Mouse (Mus musculus) stomach, postnatal 0 days (tissue): ENCODE results near the gene Tex9. TPM values are rescaled to one million over a fixed set of nuclear protein-coding genes. Genes with fewer than 3 reads are reported as not detected.
A peak's percentile ranks its signal among the peaks of the same experiment; 100 is the strongest.

Experiments
- ATAC-seq: fragments of 200-750 bp; cut with Nextera tagmentation; 2 replicates; pipeline ENCODE4 v1.8.0; 2017; ENCODE audit not compliant: low FRiP score, low TSS enrichment
- DNase-seq: peaks from one replicate; pipeline ENCODE4 v3.0.0-alpha.2; 2016; ENCODE audit warnings: low spot score
- H3K27ac ChIP-seq: fragments of 300-500 bp; sonication (generic); replicated peaks from 2 replicates; pipeline ENCODE4 v1.5.1; 2014; ENCODE audit warnings: mild to moderate bottlenecking, control low read depth
- H3K27me3 ChIP-seq: fragments of 300-500 bp; sonication (generic); 2 replicates; pipeline ENCODE4 v1.6.1; 2014; ENCODE audit warnings: low read length; ENCODE audit not compliant: control insufficient read depth, insufficient read depth
- H3K36me3 ChIP-seq: fragments of 300-500 bp; sonication (generic); 2 replicates; pipeline ENCODE4 v1.6.1; 2014; ENCODE audit warnings: low read length, mixed read lengths; ENCODE audit not compliant: control insufficient read depth, insufficient read depth
- H3K4me1 ChIP-seq: fragments of 300-500 bp; sonication (generic); replicated peaks from 2 replicates; pipeline ENCODE4 v1.6.1; 2014; ENCODE audit warnings: antibody characterized with exemption; ENCODE audit not compliant: control insufficient read depth, insufficient read depth
- H3K4me2 ChIP-seq: fragments of 300-500 bp; sonication (generic); replicated peaks from 2 replicates; pipeline ENCODE4 v1.6.1; 2014; ENCODE audit warnings: low read depth, mild to moderate bottlenecking, control low read depth, moderate library complexity
- H3K4me3 ChIP-seq: fragments of 300-500 bp; sonication (generic); 2 replicates; pipeline ENCODE4 v1.5.1; 2014; ENCODE audit warnings: low read depth, low read length, control low read depth
- H3K9ac ChIP-seq: fragments of 300-500 bp; sonication (generic); 2 replicates; pipeline ENCODE4 v1.6.1; 2014; ENCODE audit warnings: mild to moderate bottlenecking, low read length, control low read depth, mixed read lengths
- H3K9me3 ChIP-seq: fragments of 300-500 bp; sonication (generic); 2 replicates; pipeline ENCODE4 v1.6.1; 2016; ENCODE audit warnings: low read length; ENCODE audit not compliant: control insufficient read depth
- CTCF ChIP-seq: IDR thresholded peaks from 2 replicates; pipeline ENCODE4 v1.5.1; 2016; ENCODE audit warnings: antibody characterized with exemption, low read depth, mild to moderate bottlenecking, moderate library complexity
- EP300 ChIP-seq: optimal IDR thresholded peaks from 2 replicates; pipeline ENCODE3; 2016; ENCODE audit warnings: antibody characterized with exemption
- WGBS: fragments of 180-500 bp; shearing (Covaris S2); extraction: QIAGEN DNeasy Blood & Tissue Kit; methylation state at CpG from one replicate; pipeline ENCODE4 v1.1.7; 2014; 5-methylcytosine and 5-hydroxymethylcytosine counted together
- polyA plus RNA-seq: library from polyadenylated mRNA; unstranded; fragments of >200 nt; fragmentation: Nextera tagmentation; extraction: Ambion mirVana; gene quantifications from 2 replicates; pipeline ENCODE4 v1.2.1, GENCODE M21; 2015

Tex9 gene
- polyA plus RNA-seq, 1 experiment from 2014 or later, result 10.8 TPM

- TF ChIP-seq CTCF, result peak; percentile 67
- no peak for TF ChIP-seq EP300
- no peak overlapping the region for H3K4me2 ChIP-seq
- DNase-seq, result no peak
- no peak overlapping the region for H3K9ac ChIP-seq
- H3K36me3 ChIP-seq, result no peaks in the 10 kb centered on the region
- no peak overlapping the region for H3K4me3 ChIP-seq
- no peak overlapping the region for H3K27ac ChIP-seq
- WGBS, result 84% methylated on average over 2 of the region's 2 CpGs
- no peaks in the 10 kb centered on the region for H3K4me1 ChIP-seq
- ATAC-seq, result no peak
- H3K27me3 ChIP-seq, result no peaks in the 10 kb centered on the region
- H3K9me3 ChIP-seq, result no peaks in the 10 kb centered on the region
Measured at GRCm38 (mm10) chr9:72411746-72412145, 80.3 kb downstream of the Tex9 start.

GRCm38 (mm10) chr9:72409381-72410225 lies 82.4 kb downstream of the Tex9 start:
- H3K27me3 ChIP-seq, result no peaks in the 10 kb centered on the region
- no peak overlapping the region for H3K9ac ChIP-seq
- ATAC-seq, result peak; percentile 47; the same call in 1 of the 2 replicates
- WGBS, result 30% methylated on average over 15 of the region's 15 CpGs
- H3K4me2 ChIP-seq, result no peak overlapping the region
- no peaks in the 10 kb centered on the region for H3K4me1 ChIP-seq
- no peaks in the 10 kb centered on the region for H3K36me3 ChIP-seq
- H3K4me3 ChIP-seq, result no peak overlapping the region
- no peaks in the 10 kb centered on the region for H3K9me3 ChIP-seq
- DNase-seq, result no peak
- H3K27ac ChIP-seq, result no peak overlapping the region
- no peak for TF ChIP-seq CTCF
- no peak for TF ChIP-seq EP300

GRCm38 (mm10) chr9:72408131-72408586 lies 83.9 kb downstream of the Tex9 start:
- H3K9ac ChIP-seq, result peak overlapping the region; percentile 5; the same call in 1 of the 2 replicates
- 9% methylated on average over 12 of the region's 12 CpGs for WGBS

GRCm38 (mm10) chr9:72405882-72406638 lies 86.0 kb downstream of the Tex9 start:
- Histone ChIP-seq H3K4me1 (no peaks in the 10 kb centered on the region), H3K27me3 (no peaks in the 10 kb centered on the region), H3K9me3 (no peaks in the 10 kb centered on the region), H3K4me3 (no peak overlapping the region), H3K27ac (no peak overlapping the region), H3K9ac (no peak overlapping the region), H3K36me3 (no peaks in the 10 kb centered on the region), H3K4me2 (no peak overlapping the region)
- TF ChIP-seq EP300 (no peak), CTCF (no peak)
- no peak for DNase-seq
- 82% methylated on average over 9 of the region's 9 CpGs for WGBS
- no peak for ATAC-seq

More at GRCm38 (mm10) chr9:72408131-72408586, 83.9 kb downstream of the Tex9 start:
- Histone ChIP-seq H3K27me3 (no peaks in the 10 kb centered on the region), H3K4me1 (no peaks in the 10 kb centered on the region), H3K4me3 (peak overlapping the region; percentile 31), H3K4me2 (peak overlapping the region; percentile 52), H3K36me3 (no peaks in the 10 kb centered on the region), H3K27ac (no peak overlapping the region), H3K9me3 (no peaks in the 10 kb centered on the region)
- ATAC-seq (peak; percentile 72), DNase-seq (peak; percentile 84)
- TF ChIP-seq CTCF (peak; percentile 98), EP300 (no peak)

- Histone ChIP-seq H3K27ac (no peak overlapping the region), H3K27me3 (no peaks in the 10 kb centered on the region), H3K4me1 (no peaks in the 10 kb centered on the region), H3K4me2 (no peak overlapping the region), H3K4me3 (no peak overlapping the region), H3K9ac (no peak overlapping the region), H3K9me3 (no peaks in the 10 kb centered on the region), H3K36me3 (no peaks in the 10 kb centered on the region)
- TF ChIP-seq EP300 (no peak), CTCF (no peak)
- DNase-seq (no peak), ATAC-seq (no peak)
- 81% methylated on average over 3 of the region's 3 CpGs for WGBS
Measured at GRCm38 (mm10) chr9:72404934-72405333, 87.1 kb downstream of the Tex9 start.

GRCm38 (mm10) chr9:72404446-72404845 lies 87.6 kb downstream of the Tex9 start:
- WGBS, result 89% methylated on average over 8 of the region's 8 CpGs
- Histone ChIP-seq H3K27ac (no peak overlapping the region), H3K4me1 (no peaks in the 10 kb centered on the region), H3K9me3 (no peaks in the 10 kb centered on the region), H3K27me3 (no peaks in the 10 kb centered on the region), H3K4me2 (no peak overlapping the region), H3K36me3 (no peaks in the 10 kb centered on the region), H3K4me3 (no peak overlapping the region), H3K9ac (no peak overlapping the region)
- TF ChIP-seq CTCF (no peak), EP300 (no peak)
- no peak for ATAC-seq
- DNase-seq, result no peak
